Mouse (Mus musculus) limb, embryonic 13.5 days (tissue): Measurements from ENCODE around the gene Cyp39a1. TPM values are rescaled to one million over a fixed set of nuclear protein-coding genes. Genes with fewer than 3 reads are reported as not detected.

ENCODE experiments used
- polyA plus RNA-seq: library from polyadenylated mRNA; unstranded; fragments of >200 nt; fragmentation: Nextera tagmentation; extraction: Ambion mirVana; gene quantifications from 2 replicates; pipeline ENCODE4 v1.2.1, GENCODE M21; 2015

Gene Cyp39a1
- polyA plus RNA-seq, 1 experiment from 2014 or later, result 32.0 TPM

Other genes with a start within 250 kb of the Cyp39a1 start
- not detected in 2 replicates for gene Mep1a, start 164.6 kb upstream of the Cyp39a1 start, polyA plus RNA-seq
- 0.19 and 0.22 TPM in 2 replicates for gene Ankrd66, start 123.8 kb upstream of the Cyp39a1 start, polyA plus RNA-seq
- 8.2 and 9.0 TPM in 2 replicates for gene Pla2g7, start 99.3 kb upstream of the Cyp39a1 start, polyA plus RNA-seq
- 0.03 TPM in 1 of 2 replicates, not detected in the other for gene Tdrd6, start 37.1 kb upstream of the Cyp39a1 start, polyA plus RNA-seq
- gene Slc25a27, start 211 bp upstream of the Cyp39a1 start, polyA plus RNA-seq, result 48.7 and 50.3 TPM in 2 replicates
- gene Rcan2, start 133.9 kb downstream of the Cyp39a1 start, polyA plus RNA-seq, result 2.6 and 3.2 TPM in 2 replicates